In genomic region chr4:32656146-32656904, GRCm38 (mm10) we compare ENCODE assay signal across 8 mouse cellular contexts. TPM values are rescaled to one million over a fixed set of nuclear protein-coding genes. Genes with fewer than 3 reads are reported as not detected.
DNase-seq lines count a peak whose midpoint lies in the region; ATAC-seq lines count a peak whose summit lies in the region.

No protein-coding gene starts in this region.

- peak; percentile 3 for DNase-seq in adrenal gland, postnatal 10 days
- no peak for DNase-seq in adrenal gland, postnatal 25 days
- no peak for DNase-seq in lung, postnatal 36 days
- DNase-seq in layer of hippocampus, adult 18-20 months (ENCODE audit: low spot score in 2 of 2), result no peak

- ATAC-seq in lung, embryonic 16.5 days (ENCODE audit: low read depth), result 0 out of 2 replicates have a peak, but pooled peaks have one; percentile 21
- peak; percentile 57 for ATAC-seq in forebrain, embryonic 15.5 days (replicated peaks)
- no peak for ATAC-seq in liver, embryonic 12.5 days
- ATAC-seq in stomach, embryonic 15.5 days (ENCODE audit: insufficient read depth, low FRiP score, low read depth), result no peak

- peak overlapping the region; percentile 79 for H3K9ac ChIP-seq in lung, embryonic 16.5 days (ENCODE audit: low read length)
- H3K9ac ChIP-seq in forebrain, embryonic 15.5 days (replicated peaks), result peak overlapping the region; percentile 41
- H3K9ac ChIP-seq in liver, embryonic 12.5 days, result peak overlapping the region; percentile 78; the same call in 1 of the 2 replicates
- no peak overlapping the region for H3K9ac ChIP-seq in stomach, embryonic 15.5 days

- WGBS in lung, embryonic 16.5 days, result 51% methylated on average over 11 of the region's 11 CpGs
- 56% methylated on average over 11 of the region's 11 CpGs for WGBS in forebrain, embryonic 15.5 days
- WGBS in liver, embryonic 12.5 days (ENCODE audit: insufficient replicate concordance), result 48% methylated on average over 11 of the region's 11 CpGs
- WGBS in stomach, embryonic 15.5 days, result 55% methylated on average over 11 of the region's 11 CpGs

- H3K36me3 ChIP-seq in lung, embryonic 16.5 days (ENCODE audit: control insufficient read depth, insufficient read depth, low read length), result 0 out of 2 replicates have a peak, but pooled peaks cover 3% of the 10 kb centered on the region
- H3K36me3 ChIP-seq in forebrain, embryonic 15.5 days, result peaks cover 15% of the 10 kb centered on the region
- H3K36me3 ChIP-seq in liver, embryonic 12.5 days, result peaks cover 22% of the 10 kb centered on the region
- 0 out of 2 replicates have a peak, but pooled peaks cover 4% of the 10 kb centered on the region for H3K36me3 ChIP-seq in stomach, embryonic 15.5 days

- H3K4me1 ChIP-seq in lung, embryonic 16.5 days (replicated peaks; ENCODE audit: control insufficient read depth, insufficient read depth, low read length), result peaks cover 11% of the 10 kb centered on the region
- peaks cover 17% of the 10 kb centered on the region for H3K4me1 ChIP-seq in forebrain, embryonic 15.5 days
- H3K4me1 ChIP-seq in liver, embryonic 12.5 days, result peaks cover 20% of the 10 kb centered on the region
- no peaks in the 10 kb centered on the region; the same call in 1 of the 2 replicates for H3K4me1 ChIP-seq in stomach, embryonic 15.5 days

- peak overlapping the region; percentile 74 for H3K4me2 ChIP-seq in lung, embryonic 16.5 days (ENCODE audit: low read depth, low read length)
- H3K4me2 ChIP-seq in forebrain, embryonic 15.5 days (replicated peaks), result peak overlapping the region; percentile 53
- H3K4me2 ChIP-seq in liver, embryonic 12.5 days, result peak overlapping the region; percentile 83
- peak overlapping the region; percentile 53 for H3K4me2 ChIP-seq in stomach, embryonic 15.5 days

- no peaks in the 10 kb centered on the region for H3K9me3 ChIP-seq in lung, embryonic 16.5 days (ENCODE audit: control insufficient read depth, low read length)
- no peaks in the 10 kb centered on the region for H3K9me3 ChIP-seq in forebrain, embryonic 15.5 days
- H3K9me3 ChIP-seq in liver, embryonic 12.5 days (replicated peaks), result no peaks in the 10 kb centered on the region
- H3K9me3 ChIP-seq in stomach, embryonic 15.5 days, result no peaks in the 10 kb centered on the region

- H3K4me3 ChIP-seq in lung, embryonic 16.5 days (ENCODE audit: low read length), result peak overlapping the region; percentile 97
- peak overlapping the region; percentile 70 for H3K4me3 ChIP-seq in forebrain, embryonic 15.5 days
- H3K4me3 ChIP-seq in liver, embryonic 12.5 days, result peak overlapping the region; percentile 98
- H3K4me3 ChIP-seq in stomach, embryonic 15.5 days (replicated peaks), result peak overlapping the region; percentile 96

- H3K27me3 ChIP-seq in lung, embryonic 16.5 days (ENCODE audit: control insufficient read depth, insufficient read depth, low read depth, low read length), result no peaks in the 10 kb centered on the region
- H3K27me3 ChIP-seq in forebrain, embryonic 15.5 days, result no peaks in the 10 kb centered on the region
- no peaks in the 10 kb centered on the region for H3K27me3 ChIP-seq in liver, embryonic 12.5 days (replicated peaks)
- no peaks in the 10 kb centered on the region for H3K27me3 ChIP-seq in stomach, embryonic 15.5 days (replicated peaks)

- H3K27ac ChIP-seq in lung, embryonic 16.5 days (ENCODE audit: low read length), result peak overlapping the region; percentile 73
- peak overlapping the region; percentile 82 for H3K27ac ChIP-seq in forebrain, embryonic 15.5 days (replicated peaks)
- H3K27ac ChIP-seq in liver, embryonic 12.5 days, result peak overlapping the region; percentile 66
- peak overlapping the region; percentile 64 for H3K27ac ChIP-seq in stomach, embryonic 15.5 days

RNA-seq across cellular contexts. Expression of gene Mdn1, which starts 0.6 kb away (rescaled TPM):
- total RNA-seq in adrenal gland, postnatal 10 days (2021), result 10 to 100 TPM; 20.8 to 28.2 TPM
- total RNA-seq in adrenal gland, postnatal 25 days (2021), result 29.9 and 36.3 TPM in 2 replicates
- 9.2 and 10.8 TPM in 2 replicates for polyA plus RNA-seq in lung, embryonic 16.5 days (2015; fragmentation: Nextera tagmentation; extraction: Ambion mirVana)
- 17.4 and 19.0 TPM in 2 replicates for polyA plus RNA-seq in forebrain, embryonic 15.5 days (2015; fragmentation: Nextera tagmentation; extraction: Ambion mirVana)
- 10.9 and 11.4 TPM in 2 replicates for polyA plus RNA-seq in liver, embryonic 12.5 days (2016; fragmentation: Nextera tagmentation; extraction: Ambion mirVana)
- 12.3 and 15.3 TPM in 2 replicates for polyA plus RNA-seq in stomach, embryonic 15.5 days (2015; fragmentation: Nextera tagmentation; extraction: Ambion mirVana)
- total RNA-seq in layer of hippocampus, adult 18-20 months (2021), result 10 to 100 TPM; 29.3 to 30.0 TPM

RNA-seq across cellular contexts. Expression of gene Casp8ap2, which starts 41.1 kb away (rescaled TPM):
- total RNA-seq in adrenal gland, postnatal 10 days (2021), result 10 to 100 TPM in 1 of 2 experiments, 1 to 10 TPM in 1; 9.8 to 11.8 TPM
- total RNA-seq in adrenal gland, postnatal 25 days (2021), result 10.2 and 11.6 TPM in 2 replicates
- polyA plus RNA-seq in lung, embryonic 16.5 days (2015; fragmentation: Nextera tagmentation; extraction: Ambion mirVana), result 47.0 and 50.4 TPM in 2 replicates
- polyA plus RNA-seq in forebrain, embryonic 15.5 days (2015; fragmentation: Nextera tagmentation; extraction: Ambion mirVana), result 54.7 and 55.3 TPM in 2 replicates
- polyA plus RNA-seq in liver, embryonic 12.5 days (2016; fragmentation: Nextera tagmentation; extraction: Ambion mirVana), result 36.2 and 36.6 TPM in 2 replicates
- polyA plus RNA-seq in stomach, embryonic 15.5 days (2015; fragmentation: Nextera tagmentation; extraction: Ambion mirVana), result 51.1 and 55.9 TPM in 2 replicates
- 10 to 100 TPM in 1 of 2 experiments, 1 to 10 TPM in 1; 9.2 to 10.7 TPM for total RNA-seq in layer of hippocampus, adult 18-20 months (2021)

RNA-seq across cellular contexts. Expression of gene Gja10, which starts 53.8 kb away (rescaled TPM):
- total RNA-seq in adrenal gland, postnatal 10 days (2021), result under 1 TPM in 1 of 2 experiments, not detected in 1; 0.12 TPM
- total RNA-seq in adrenal gland, postnatal 25 days (2021), result not detected in 2 replicates
- not detected in 2 replicates for polyA plus RNA-seq in lung, embryonic 16.5 days (2015; fragmentation: Nextera tagmentation; extraction: Ambion mirVana)
- polyA plus RNA-seq in forebrain, embryonic 15.5 days (2015; fragmentation: Nextera tagmentation; extraction: Ambion mirVana), result not detected in 2 replicates
- polyA plus RNA-seq in liver, embryonic 12.5 days (2016; fragmentation: Nextera tagmentation; extraction: Ambion mirVana), result 0.06 TPM in 2 replicates
- 0.13 TPM in 1 of 2 replicates, not detected in the other for polyA plus RNA-seq in stomach, embryonic 15.5 days (2015; fragmentation: Nextera tagmentation; extraction: Ambion mirVana)
- not detected for total RNA-seq in layer of hippocampus, adult 18-20 months (2021)

Comparison
In these comparisons a context has a peak if more than half of its experiments do, and no peak if none do; other contexts are left out.
1. ATAC-seq: peak in lung, embryonic 16.5 days (single experiment) and forebrain, embryonic 15.5 days (single experiment); none in liver, embryonic 12.5 days (single experiment) and stomach, embryonic 15.5 days (single experiment).
2. Peak in every context shown above with its lines, with median percentiles within 50 percentile points of each other: H3K27ac ChIP-seq, H3K4me2 ChIP-seq and H3K4me3 ChIP-seq.